Mouse (Mus musculus): ENCODE results near the gene Cxcl16.

DNA sequence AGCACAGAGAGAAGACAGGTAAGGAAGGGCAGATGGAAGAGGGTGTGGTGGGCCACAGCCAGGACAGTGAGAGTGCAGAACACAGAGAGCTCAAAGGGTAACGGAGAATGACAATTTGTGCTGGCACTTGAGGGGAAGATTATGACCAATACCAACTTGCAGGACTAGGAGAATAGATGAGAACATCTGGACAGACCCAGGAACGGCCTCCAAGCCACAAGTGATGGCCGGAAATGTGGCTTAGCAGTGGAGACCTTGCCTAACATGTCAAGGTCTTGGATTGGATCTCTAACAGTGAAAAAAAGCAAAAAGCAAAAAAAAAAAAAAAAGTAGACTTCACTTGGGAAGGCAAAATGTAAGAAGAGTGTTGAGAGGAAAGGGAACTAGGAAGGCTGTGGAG is 10.0 kb upstream of the Cxcl16 start:
- TF ChIP-seq GATA1 (IDR thresholded peaks at IDR 0.05; ENCODE audit: borderline replicate concordance, low read length): no peak
- no peak for TF ChIP-seq FLI1 (IDR thresholded peaks at IDR 0.05; ENCODE audit: low read length)
